Mouse (Mus musculus): ENCODE data around the gene Sugt1. TPM values are rescaled to one million over a fixed set of nuclear protein-coding genes. Genes with fewer than 3 reads are reported as not detected.

The Sugt1 gene
- polyA plus RNA-seq, 2 experiments: 15.2 to 44.7 TPM

- no peaks in the 10 kb centered on the region for H3K27me3 ChIP-seq (ENCODE audit: control insufficient read depth, insufficient read depth, low read length)
- WGBS (ENCODE audit: insufficient replicate concordance): 76% methylated on average over 8 of the region's 8 CpGs
- H3K9ac ChIP-seq (replicated peaks): no peak overlapping the region
- no peak overlapping the region for H3K4me3 ChIP-seq (ENCODE audit: insufficient read depth in 1 of 2, low read depth in 2 of 2, low read length in 2 of 2)
- peaks cover 0 to 4% of the 10 kb centered on the region in 2 experiments; a peak in 3 of 4 replicates for H3K4me1 ChIP-seq (replicated peaks; ENCODE audit: control insufficient read depth in 2 of 2, insufficient read depth in 2 of 2, low read length in 1 of 2)
- H3K9me3 ChIP-seq (ENCODE audit: control insufficient read depth, low read length): no peaks in the 10 kb centered on the region
- DNase-seq (ENCODE audit: low read depth in 3 of 3, low spot score in 3 of 3): no peak
- TF ChIP-seq EP300 (IDR thresholded peaks at IDR 0.05; ENCODE audit: low read depth) (no peak), CTCF (IDR thresholded peaks at IDR 0.05; ENCODE audit: low read depth) (peak; percentile 21; the same call in 1 of the 2 replicates)
- H3K36me3 ChIP-seq (replicated peaks; ENCODE audit: control insufficient read depth, insufficient read depth, low read depth): peaks cover 12% of the 10 kb centered on the region
- no peak for ATAC-seq (ENCODE audit: insufficient read depth)
- no peak overlapping the region for H3K4me2 ChIP-seq (ENCODE audit: low read depth)
- H3K27ac ChIP-seq: no peak overlapping the region
These were observed 29.8 kb downstream of the Sugt1 start for GRCm38 (mm10) chr14:79617121-79617828.

- Histone ChIP-seq H3K9me3 (ENCODE audit: control insufficient read depth, low read length) (no peaks in the 10 kb centered on the region), H3K4me2 (ENCODE audit: low read depth) (no peak overlapping the region), H3K4me1 (replicated peaks; ENCODE audit: control insufficient read depth in 2 of 2, insufficient read depth in 2 of 2, low read length in 1 of 2) (peaks cover 0 to 4% of the 10 kb centered on the region in 2 experiments; a peak in 3 of 4 replicates), H3K9ac (replicated peaks) (no peak overlapping the region), H3K27me3 (ENCODE audit: control insufficient read depth, insufficient read depth, low read length) (no peaks in the 10 kb centered on the region), H3K4me3 (ENCODE audit: insufficient read depth in 1 of 2, low read depth in 2 of 2, low read length in 2 of 2) (no peak overlapping the region), H3K27ac (no peak overlapping the region), H3K36me3 (replicated peaks; ENCODE audit: control insufficient read depth, insufficient read depth, low read depth) (peaks cover 18% of the 10 kb centered on the region)
- TF ChIP-seq EP300 (IDR thresholded peaks at IDR 0.05; ENCODE audit: low read depth) (no peak), CTCF (IDR thresholded peaks at IDR 0.05; ENCODE audit: low read depth) (no peak)
- WGBS (ENCODE audit: insufficient replicate concordance): 87% methylated on average over 7 of the region's 7 CpGs
- ATAC-seq (ENCODE audit: insufficient read depth): no peak
- no peak for DNase-seq (ENCODE audit: low read depth in 3 of 3, low spot score in 3 of 3)
These were observed 32.3 kb downstream of the Sugt1 start for GRCm38 (mm10) chr14:79619802-79620201.

- no peak overlapping the region for H3K4me3 ChIP-seq (ENCODE audit: insufficient read depth in 1 of 2, low read depth in 2 of 2, low read length in 2 of 2)
- no peak overlapping the region for H3K4me2 ChIP-seq (ENCODE audit: low read depth)
- H3K9me3 ChIP-seq (ENCODE audit: control insufficient read depth, low read length): no peaks in the 10 kb centered on the region
- ATAC-seq (ENCODE audit: insufficient read depth) (peak; percentile 45; the same call in 1 of the 2 replicates), DNase-seq (ENCODE audit: low read depth in 3 of 3, low spot score in 3 of 3) (peak in 1 of 3 experiments; percentile 22)
- WGBS (ENCODE audit: insufficient replicate concordance): 41% methylated on average over 3 of the region's 3 CpGs
- no peak for TF ChIP-seq CTCF (IDR thresholded peaks at IDR 0.05; ENCODE audit: low read depth)
- TF ChIP-seq EP300 (IDR thresholded peaks at IDR 0.05; ENCODE audit: low read depth): peak; percentile 23; the same call in 1 of the 2 replicates
- no peak overlapping the region for H3K9ac ChIP-seq (replicated peaks)
- H3K27me3 ChIP-seq (ENCODE audit: control insufficient read depth, insufficient read depth, low read length): no peaks in the 10 kb centered on the region
- no peak overlapping the region for H3K27ac ChIP-seq
- peaks cover 0 to 4% of the 10 kb centered on the region in 2 experiments; a peak in 3 of 4 replicates for H3K4me1 ChIP-seq (replicated peaks; ENCODE audit: control insufficient read depth in 2 of 2, insufficient read depth in 2 of 2, low read length in 1 of 2)
- peaks cover 20% of the 10 kb centered on the region for H3K36me3 ChIP-seq (replicated peaks; ENCODE audit: control insufficient read depth, insufficient read depth, low read depth)
These were observed 33.7 kb downstream of the Sugt1 start for GRCm38 (mm10) chr14:79621143-79621542.

- Histone ChIP-seq H3K27ac (no peak overlapping the region), H3K4me1 (replicated peaks; ENCODE audit: control insufficient read depth in 2 of 2, insufficient read depth in 2 of 2, low read length in 1 of 2) (no peaks in the 10 kb centered on the region), H3K36me3 (replicated peaks; ENCODE audit: control insufficient read depth, insufficient read depth, low read depth) (peaks cover 6% of the 10 kb centered on the region; the same call in 1 of the 2 replicates), H3K9me3 (ENCODE audit: control insufficient read depth, low read length) (no peaks in the 10 kb centered on the region), H3K4me3 (ENCODE audit: insufficient read depth in 1 of 2, low read depth in 2 of 2, low read length in 2 of 2) (no peak overlapping the region), H3K9ac (replicated peaks) (no peak overlapping the region), H3K4me2 (ENCODE audit: low read depth) (no peak overlapping the region), H3K27me3 (ENCODE audit: control insufficient read depth, insufficient read depth, low read length) (no peaks in the 10 kb centered on the region)
- WGBS (ENCODE audit: insufficient replicate concordance): 77% methylated on average over 6 of the region's 6 CpGs
- DNase-seq (ENCODE audit: low read depth in 3 of 3, low spot score in 3 of 3) (no peak), ATAC-seq (ENCODE audit: insufficient read depth) (no peak)
- TF ChIP-seq CTCF (IDR thresholded peaks at IDR 0.05; ENCODE audit: low read depth): no peak
- TF ChIP-seq EP300 (IDR thresholded peaks at IDR 0.05; ENCODE audit: low read depth): no peak
These were observed 44.8 kb downstream of the Sugt1 start for GRCm38 (mm10) chr14:79632330-79632729.

- no peak overlapping the region for H3K4me3 ChIP-seq (ENCODE audit: insufficient read depth in 1 of 2, low read depth in 2 of 2, low read length in 2 of 2)
- H3K9me3 ChIP-seq (ENCODE audit: control insufficient read depth, low read length): no peaks in the 10 kb centered on the region
- TF ChIP-seq EP300 (IDR thresholded peaks at IDR 0.05; ENCODE audit: low read depth): no peak
- TF ChIP-seq CTCF (IDR thresholded peaks at IDR 0.05; ENCODE audit: low read depth): no peak
- H3K4me1 ChIP-seq (replicated peaks; ENCODE audit: control insufficient read depth in 2 of 2, insufficient read depth in 2 of 2, low read length in 1 of 2): no peaks in the 10 kb centered on the region
- H3K27ac ChIP-seq: no peak overlapping the region
- no peak overlapping the region for H3K4me2 ChIP-seq (ENCODE audit: low read depth)
- 70% methylated on average over 2 of the region's 2 CpGs for WGBS (ENCODE audit: insufficient replicate concordance)
- H3K36me3 ChIP-seq (replicated peaks; ENCODE audit: control insufficient read depth, insufficient read depth, low read depth): peaks cover 4% of the 10 kb centered on the region; the same call in 1 of the 2 replicates
- DNase-seq (ENCODE audit: low read depth in 3 of 3, low spot score in 3 of 3) (no peak), ATAC-seq (ENCODE audit: insufficient read depth) (no peak)
- no peaks in the 10 kb centered on the region for H3K27me3 ChIP-seq (ENCODE audit: control insufficient read depth, insufficient read depth, low read length)
- no peak overlapping the region for H3K9ac ChIP-seq (replicated peaks)
These were observed 45.7 kb downstream of the Sugt1 start for GRCm38 (mm10) chr14:79633196-79633595.
